Mouse (Mus musculus) mature B cell (primary cell): Measurements from ENCODE around the gene Ptbp3.
"Not testable (repeated sequence)": the region's sequence is repeated elsewhere in the genome, so short reads cannot be mapped to it uniquely, and the experiment has no call there.

Experiments used
- in situ Hi-C: fragments of 300-500 bp; cut with MboI; formaldehyde crosslinking; loops from 2 replicates; pipeline ENCODE4 v1.14.3; 2019

Gene Ptbp3

DNA sequence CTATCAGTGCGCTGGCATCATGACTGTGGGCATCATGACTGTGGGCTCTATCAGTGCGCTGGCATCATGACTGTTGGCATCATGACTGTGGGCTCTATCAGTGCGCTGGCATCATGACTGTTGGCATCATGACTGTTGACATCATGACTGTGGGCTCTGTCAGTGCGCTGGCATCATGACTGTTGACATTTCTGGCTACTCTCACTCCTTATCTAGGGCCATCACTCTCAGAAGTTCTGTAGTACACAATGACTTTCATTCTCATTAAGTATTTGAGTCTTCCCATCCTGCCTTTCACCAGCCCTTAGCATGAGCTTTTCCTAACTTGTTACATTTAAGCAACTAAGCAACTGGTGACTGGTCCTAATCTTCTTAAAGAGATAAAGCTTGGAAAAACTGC is 8.2 kb upstream of the Ptbp3 start:
- in situ Hi-C loops: not testable (repeated sequence)

DNA sequence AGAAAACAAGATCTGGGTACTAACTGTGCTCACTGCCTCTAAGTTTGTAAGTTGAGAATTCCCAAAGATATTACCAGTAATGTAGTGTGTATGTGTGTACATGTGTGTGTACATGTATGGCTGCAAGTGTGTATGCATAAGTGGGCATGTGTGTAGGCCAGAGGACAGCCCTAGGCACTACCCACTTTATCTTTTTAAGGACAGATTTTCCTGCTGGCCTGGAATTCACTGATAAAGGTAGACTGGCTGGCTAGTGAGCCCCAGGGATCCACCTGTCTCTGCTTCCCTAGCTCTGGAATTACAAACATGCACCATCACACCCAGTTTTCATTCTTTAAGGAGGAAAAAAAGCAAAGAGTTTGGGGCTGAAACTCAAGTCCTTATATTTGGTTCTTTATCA is 6.0 kb upstream of the Ptbp3 start:
- in situ Hi-C loops: no loop called here

DNA sequence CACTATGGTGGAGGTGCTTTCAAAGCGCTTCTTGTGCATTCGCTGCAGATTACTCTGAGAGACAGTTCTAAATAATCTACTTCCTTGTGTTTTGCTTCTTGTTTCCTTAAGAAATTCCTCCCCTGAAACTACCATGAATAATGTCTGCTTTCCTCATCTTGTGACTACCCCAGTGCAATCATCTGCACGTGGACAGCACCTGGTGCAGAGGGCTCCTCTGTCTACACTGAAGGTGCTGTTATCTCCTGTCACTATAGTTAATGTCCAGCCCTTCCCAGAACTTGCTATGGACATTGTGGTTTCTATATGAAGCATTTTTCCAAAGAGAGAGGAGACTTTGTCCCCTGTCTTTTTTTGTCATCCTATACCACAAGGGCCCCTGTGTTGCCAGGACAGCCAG is 4.4 kb upstream of the Ptbp3 start:
- in situ Hi-C loops: no loop called here

DNA sequence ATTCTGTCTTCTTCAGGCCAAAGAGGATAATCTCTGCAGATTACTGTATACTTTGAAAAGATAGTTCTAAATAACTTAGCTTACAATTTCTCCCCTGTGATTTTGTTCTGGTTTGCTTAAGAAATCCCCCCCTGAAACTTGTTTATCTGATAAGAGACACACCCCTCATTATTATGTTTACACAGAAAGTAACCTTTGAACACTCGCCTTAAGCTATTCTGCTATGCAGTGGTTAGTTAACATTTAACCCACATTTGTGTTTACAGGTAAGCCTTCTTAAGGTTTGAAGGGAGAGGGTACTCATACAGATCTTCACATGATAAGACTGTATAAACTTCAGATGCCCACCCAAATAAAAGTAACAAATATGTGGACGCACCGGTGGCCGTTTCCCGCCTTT is 3.7 kb upstream of the Ptbp3 start:
- in situ Hi-C loops: no loop called here

DNA sequence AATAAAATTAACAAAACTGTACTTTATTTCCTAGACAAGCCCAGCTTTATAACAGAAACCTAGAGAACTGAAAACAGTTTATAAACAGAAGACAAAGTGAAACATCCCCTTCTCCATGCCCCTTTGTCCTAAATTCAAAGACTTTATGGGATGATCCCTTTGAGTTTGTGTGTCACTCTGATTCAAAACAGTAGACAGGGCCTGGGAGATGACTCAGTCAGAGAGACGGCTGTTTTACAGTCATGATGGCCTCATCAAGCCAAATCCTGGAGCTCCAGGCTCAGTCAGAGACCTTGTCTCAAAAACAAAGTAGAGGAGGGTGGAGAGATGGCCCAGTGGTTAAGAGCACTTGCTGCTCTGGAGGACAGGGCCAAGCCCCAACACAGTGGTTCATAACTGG is 2.7 kb upstream of the Ptbp3 start:
- in situ Hi-C loops: no loop called here

DNA sequence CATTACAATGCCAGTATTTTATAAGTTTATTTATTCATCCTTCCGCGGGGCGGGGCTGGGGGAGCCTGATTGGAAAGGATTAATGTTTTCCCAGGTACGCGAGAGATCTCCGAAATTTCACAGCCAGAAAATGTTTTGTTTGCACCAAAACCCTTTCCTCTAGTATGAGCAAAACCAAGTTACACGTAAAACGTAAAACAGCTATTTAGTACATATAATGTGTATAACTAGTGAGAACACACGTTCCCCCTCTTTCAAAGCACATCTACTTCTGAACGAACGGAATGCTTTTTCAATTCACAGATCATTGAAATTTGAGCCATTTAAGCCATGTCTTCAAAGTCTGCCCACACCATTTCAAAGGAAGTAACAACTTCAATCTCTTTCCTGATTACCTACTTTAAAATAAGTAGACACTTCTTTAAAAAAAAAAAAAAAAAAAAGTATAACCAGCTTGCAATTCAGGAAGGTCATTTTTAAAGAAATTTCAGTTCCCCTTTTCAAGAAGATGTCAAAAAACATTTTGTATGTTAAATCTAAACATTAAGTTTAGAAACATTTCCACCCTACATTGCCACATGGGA is 905 bp upstream of the Ptbp3 start:
- in situ Hi-C loops: no loop called here

DNA sequence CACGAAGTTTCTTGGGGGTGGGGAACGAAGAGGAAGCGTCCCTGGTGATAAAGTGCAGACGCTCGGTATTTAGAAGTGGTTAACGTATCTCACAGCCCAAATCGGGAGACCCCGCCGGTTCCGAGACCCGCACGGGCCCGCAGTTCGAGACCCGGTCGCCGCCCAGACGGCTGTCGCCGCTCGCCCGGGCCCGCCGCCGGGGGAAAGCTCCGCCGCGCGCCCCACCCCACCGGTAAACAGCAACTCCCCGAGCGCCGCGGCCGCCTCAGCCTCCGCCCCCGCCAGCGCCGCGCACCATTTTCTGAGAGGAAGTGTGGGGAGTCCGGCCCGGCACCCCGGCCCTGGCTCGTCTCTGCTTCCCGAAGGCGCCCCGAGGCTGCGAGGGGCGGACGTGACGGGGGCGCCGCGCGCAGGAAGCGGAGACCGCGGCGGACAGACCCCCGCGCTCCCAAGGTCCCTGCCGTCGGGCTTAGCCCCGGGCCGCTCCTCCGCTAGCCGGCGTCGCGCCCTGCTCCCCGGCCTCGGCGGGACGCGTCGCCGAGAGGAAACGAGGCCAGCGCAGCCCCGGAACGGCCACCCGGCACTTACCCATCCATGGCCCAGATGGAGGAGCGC is 497 bp downstream of the Ptbp3 start:
- in situ Hi-C loops: no loop called here

DNA sequence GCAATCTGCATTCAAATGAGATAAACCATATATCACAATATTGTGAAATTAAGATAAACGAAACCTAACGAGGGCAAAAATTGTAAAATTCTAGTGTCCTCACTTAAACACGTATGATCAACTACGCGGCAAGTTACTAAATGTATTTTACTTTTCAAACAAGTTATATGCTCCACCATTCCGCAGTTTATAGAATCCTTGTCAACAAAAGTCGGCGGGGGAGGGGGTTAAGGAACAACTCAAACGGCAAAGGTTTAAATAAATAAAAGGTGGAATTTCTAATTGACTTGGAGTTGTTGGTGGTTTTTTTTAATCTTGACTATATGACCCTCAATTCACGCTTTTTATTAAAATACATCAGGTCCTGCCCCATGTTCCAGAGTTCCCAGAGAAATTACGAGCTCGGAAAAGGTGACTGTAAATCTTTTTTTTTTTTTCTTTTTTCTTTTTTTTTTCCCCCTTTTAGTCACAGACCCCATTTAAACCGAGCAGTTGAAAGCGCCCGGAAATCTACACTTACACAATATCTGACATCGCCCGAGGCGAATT is 1.1 kb downstream of the Ptbp3 start:
- in situ Hi-C loops: no loop called here

DNA sequence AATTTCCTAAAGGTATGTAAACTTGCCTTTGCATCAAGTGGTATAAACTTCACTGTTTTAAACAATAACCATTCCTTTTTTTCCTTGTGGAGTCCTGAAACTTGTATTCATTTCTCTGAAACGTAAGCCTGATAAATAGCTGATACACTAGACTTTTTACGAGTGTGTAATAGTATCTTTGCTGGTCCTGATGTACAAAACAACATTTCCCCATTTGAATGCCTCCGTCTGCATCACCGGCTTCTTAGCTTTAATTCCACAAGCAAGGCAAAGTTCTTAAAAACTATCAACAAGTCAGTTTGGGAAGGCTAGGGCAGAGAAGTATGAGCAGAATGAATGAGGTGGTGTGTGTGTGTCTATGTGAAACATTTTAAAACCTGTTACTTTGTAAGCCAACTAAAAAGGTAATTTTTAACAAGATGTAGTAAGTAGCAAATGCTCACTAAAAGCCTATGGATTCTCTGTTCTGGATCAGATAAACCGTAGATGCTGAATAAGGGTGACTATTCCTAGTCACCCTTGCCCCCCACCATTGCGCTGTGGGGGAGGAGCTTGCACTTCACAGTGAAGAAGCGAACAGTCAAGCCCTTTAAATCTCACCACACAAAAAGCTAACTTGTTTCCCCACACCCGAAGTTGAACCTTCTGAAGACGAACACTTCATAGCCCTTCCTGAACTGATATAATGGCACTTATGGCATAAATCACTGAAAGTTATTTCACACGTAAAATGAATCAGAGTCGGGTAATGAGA is 1.9 kb downstream of the Ptbp3 start:
- in situ Hi-C loops: no loop called here

DNA sequence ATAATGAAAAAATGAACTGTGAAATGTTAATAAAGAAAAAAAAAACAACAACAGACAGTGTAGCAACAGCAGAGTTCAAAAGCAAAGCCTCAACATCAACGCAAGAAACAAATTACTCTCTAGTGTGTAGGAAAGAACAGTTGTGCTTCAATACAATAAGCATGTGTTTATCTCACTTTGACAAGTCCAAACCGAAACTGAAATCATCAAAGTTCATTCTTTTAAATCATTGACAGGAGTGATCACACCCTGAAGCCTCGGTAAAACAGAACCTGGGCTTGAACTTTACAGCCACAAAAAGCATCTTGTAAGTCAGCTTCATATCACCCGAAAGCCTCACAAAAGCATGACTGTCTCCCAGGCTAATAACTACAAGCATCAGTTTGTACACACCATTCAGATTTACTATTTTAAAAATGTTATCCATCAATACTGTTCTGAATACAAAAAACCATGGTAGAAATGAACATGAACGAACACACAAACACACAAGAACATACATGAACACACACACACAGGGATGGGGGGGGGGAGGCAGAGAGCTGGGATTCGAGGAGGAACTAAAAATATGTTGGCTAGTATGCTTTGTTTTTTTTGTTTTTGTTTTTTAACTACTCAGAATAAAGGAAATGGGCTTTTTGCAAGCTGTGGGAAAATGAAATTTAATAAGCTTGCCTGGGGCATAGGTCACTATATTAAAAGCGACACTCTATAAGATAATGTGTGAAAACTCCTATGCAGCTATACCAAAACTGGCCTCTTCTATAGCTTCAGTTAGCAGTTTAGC is 2.7 kb downstream of the Ptbp3 start:
- in situ Hi-C loops: no loop called here

DNA sequence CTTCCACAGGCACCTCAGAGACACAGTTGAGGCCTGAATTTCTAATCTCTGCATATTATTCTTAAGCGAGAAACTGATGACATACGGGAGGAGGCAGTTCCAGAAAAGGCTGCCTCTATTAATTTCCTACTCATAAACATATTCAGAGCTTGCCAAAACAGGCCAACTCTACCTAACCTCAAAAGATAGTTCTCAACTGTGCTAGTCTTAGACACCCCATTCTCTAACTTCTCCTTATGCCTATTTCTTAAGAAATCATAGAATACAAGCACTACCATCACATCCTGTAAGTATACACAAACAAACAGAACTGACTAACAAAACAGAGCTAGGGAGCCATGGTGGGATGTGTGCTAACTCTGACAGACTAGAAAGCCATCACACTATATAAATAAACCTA is 4.5 kb downstream of the Ptbp3 start:
- in situ Hi-C loops: no loop called here

DNA sequence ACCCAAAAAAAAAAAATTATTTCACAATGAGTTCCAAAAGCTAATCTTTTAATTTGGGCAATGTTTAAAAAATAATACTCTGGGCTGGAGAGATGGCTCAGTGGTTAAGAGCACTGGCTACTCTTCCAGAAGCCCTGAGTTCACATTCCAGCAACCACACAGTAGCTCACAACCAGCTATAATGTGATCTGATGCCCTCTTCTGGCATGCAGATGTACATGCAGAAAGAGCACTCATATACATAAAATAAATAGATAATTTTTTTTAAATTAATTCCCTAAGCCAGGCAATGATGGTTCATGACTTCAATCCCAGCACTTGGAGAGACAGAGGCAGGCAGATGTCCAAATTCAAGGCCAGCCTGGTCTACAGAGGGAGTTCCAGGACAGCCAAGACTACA is 6.2 kb downstream of the Ptbp3 start:
- in situ Hi-C loops: no loop called here

DNA sequence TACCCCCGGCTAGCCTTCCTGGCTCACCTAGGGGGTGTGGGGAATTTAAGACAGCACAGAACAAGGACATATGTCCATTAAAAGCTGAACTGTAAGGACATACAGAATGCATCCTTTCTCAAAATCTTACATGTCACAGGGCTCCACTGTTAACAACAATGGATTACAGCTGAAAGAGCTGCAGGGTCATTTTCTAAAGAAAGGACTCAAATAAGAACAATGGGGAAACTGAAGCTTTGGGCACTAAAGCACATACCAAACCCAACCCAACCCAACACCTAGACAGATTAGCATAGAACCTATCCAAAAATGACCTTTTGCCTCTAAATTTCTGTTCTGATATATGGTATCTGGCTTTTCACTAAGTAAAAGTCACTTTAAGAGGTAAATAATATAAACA is 12.9 kb downstream of the Ptbp3 start:
- in situ Hi-C loops: no loop called here

DNA sequence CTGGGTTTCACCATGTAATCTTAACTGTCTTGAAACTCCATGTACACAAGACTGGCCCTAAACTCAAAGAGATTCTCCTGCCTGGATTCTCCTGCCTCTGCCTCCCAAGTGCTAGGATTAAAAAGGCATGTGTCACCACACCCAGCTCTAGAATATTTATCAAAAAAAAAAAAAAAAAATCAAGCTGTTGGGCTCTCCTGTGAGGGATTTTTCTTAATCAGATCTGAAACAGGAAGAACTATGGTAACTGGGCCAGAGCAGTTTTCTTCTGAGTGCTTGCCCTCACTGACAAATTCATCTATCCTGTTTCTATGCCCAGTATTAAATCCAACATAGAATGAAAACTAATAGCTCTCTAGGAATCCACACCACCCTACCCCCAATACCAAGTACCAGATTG is 13.5 kb downstream of the Ptbp3 start:
- in situ Hi-C loops: no loop called here

DNA sequence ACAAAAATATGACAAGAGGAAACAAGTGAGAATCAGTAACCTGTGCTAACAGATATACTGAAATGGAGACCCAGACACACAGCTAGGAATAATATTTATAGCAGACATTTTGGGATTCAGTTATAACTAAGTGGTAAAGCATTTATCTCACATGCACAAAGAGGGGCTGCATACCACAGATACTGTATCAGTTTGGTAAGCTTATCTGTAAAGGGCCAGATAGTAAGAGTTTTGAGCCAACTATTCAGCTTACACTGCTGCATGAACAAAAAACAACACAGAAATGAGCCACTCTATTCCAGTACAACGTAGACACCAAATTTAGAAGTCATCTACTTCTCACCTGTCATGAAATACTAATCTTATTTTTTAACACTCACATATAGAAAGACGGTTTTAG is 15.9 kb downstream of the Ptbp3 start:
- in situ Hi-C loops: no loop called here

DNA sequence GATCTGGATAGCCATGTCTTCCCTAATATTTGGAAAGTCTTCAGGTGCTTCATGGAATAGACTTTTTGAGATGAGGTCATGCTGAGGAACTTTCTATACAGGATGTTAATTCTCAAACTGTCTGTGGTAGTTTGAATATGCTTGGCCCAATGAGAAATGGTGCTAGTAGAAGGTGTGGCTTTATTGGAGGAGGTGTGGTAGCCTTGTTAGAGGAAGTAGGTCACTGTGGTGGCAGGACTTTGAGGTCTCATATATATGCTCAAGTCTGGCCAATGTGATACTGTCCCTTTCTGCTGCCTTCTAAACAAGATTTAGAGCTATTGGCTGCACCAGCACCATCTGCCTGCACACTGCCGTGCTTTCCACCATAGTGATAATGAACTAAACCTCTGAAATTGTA is 18.0 kb downstream of the Ptbp3 start:
- in situ Hi-C loops: no loop called here

DNA sequence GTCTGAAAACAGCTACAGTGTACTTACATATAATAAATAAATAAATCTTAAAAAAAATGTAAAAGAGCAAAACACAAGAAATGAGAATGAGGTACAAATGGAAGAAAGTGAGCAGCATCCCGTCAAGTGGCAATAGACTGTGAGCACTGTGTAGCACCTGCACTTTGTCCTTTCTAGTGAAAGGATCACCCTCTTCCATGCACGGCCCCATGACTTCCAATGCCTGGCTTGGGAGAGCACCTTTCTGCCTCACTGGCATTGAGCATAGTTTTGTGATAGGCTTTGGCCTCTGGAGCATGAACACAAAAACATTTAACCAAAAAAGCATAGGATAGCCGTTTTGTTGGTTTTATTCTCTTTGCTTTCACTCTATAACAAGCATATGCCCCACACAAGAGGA is 21.7 kb downstream of the Ptbp3 start:
- in situ Hi-C loops: no loop called here

DNA sequence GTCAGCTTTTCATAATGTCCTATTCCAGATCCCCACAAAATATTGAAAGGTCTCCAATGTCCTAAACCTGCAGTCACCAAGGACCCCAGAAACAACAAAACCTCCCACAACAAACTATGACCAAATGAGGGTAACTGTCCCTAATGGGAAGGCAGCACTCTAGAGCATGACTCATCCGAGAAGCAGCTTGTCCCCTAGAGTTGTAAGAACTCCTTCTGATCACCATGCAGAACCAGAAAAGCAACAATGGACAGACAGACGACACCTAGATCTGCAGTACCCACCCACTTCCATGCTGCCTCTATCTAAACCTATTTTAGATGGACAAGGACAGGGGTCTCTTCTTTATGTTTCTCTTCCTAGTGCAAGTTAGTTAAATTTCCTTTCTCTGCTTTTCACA is 22.4 kb downstream of the Ptbp3 start:
- in situ Hi-C loops: no loop called here

DNA sequence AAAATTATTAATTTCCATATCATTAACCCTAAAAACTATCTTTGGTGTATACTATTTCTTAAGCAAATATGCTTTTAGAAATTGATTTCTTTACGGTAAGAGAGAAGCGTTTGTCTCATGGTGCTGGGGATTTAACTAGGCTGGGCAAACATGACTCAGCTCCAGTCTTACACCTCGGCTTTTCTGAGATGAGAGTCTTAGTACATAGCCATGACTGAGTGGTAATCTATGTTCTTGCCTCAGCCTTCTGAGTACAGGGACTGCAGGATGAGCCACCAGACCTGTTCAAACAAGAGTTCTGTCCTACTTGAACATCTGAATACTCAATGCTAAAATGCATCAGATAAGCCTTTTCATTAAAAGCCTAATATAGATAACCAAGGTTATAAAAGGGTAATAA is 24.3 kb downstream of the Ptbp3 start:
- in situ Hi-C loops: no loop called here

DNA sequence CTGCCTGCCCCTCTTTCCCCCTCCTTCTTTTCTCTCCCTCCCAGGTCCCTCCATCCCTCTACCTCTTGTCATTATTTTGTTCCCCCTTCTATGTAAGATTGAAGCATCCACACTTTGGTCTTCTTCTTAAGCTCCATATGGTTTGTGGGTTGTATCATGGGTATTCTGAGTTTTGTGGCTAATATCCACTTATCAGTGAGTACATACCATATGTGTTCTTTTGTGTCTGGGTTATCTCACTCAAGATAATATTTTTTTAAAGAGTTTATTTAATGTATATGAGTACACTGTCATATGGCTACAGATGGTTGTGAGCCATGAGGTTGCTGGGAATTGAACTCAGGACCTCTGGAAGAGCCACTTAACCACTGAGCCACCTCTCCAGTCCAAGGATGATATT is 38.8 kb downstream of the Ptbp3 start:
- in situ Hi-C loops: no loop called here

DNA sequence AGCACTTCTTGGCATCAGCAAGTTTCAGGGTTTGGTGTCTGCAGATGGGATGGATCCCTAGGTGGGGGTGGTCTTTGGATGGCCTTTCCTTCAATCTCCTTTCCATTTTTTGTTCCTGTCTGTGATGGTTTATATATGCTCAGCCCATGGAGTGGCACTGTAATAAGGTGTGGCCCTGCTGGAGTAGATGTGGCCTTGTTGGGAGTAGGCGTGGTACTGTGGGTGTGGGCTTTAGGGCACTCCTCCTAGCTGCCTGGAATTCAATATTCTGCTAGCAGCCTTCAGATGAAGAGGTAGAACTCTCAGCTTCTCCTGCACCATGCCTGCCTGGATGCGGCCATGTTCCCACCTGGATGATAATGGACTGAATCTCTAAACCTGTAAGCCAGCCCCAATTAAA is 39.6 kb downstream of the Ptbp3 start:
- in situ Hi-C loops: no loop called here

DNA sequence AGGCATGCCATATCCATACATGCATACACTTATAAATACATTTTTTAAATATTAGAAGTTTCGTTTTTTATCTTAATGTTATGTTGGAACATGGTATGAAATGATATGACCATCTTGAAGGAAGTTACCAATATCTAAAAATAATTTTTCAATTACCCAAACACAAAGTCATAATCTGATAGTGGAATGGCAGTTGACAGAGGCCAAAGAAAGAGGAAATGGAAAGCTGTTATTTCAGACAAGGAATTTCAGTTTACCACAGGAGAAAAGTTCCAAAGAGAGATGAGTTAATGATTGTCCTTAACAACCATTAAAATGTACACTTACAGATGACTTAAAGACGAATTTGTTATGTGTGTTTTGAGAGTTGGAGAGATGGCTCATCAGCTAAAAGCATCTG is 41.4 kb downstream of the Ptbp3 start:
- in situ Hi-C loops: no loop called here

DNA sequence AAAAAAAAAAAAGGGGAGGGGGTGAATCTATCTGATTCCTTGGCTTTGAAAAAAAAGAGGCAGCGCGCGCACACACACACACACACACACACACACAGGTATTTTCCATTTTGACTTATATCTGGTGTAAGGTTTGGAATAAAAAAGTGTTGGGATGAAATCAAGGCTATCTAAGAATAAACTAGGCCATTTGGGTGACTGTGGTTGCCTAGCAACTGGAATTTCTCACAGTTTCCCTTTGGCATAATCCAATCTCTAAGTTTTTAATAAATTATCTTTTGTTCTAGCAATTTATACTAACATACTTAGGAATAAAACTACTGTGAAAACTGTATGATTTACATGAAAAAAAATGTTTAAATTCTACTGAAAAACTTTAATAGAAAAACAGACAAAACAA is 42.5 kb downstream of the Ptbp3 start:
- in situ Hi-C loops: no loop called here
